Mouse (Mus musculus) hindbrain, postnatal 0 days (tissue): Measurements from ENCODE around the gene Armc7. TPM values are rescaled to one million over a fixed set of nuclear protein-coding genes. Genes with fewer than 3 reads are reported as not detected.

Experiments
- ATAC-seq: fragments of 200-750 bp; cut with Nextera tagmentation; 2 replicates; pipeline ENCODE4 v1.8.0; 2017; ENCODE audit warnings: mild to moderate bottlenecking, moderate TSS enrichment, moderate library complexity
- DNase-seq: peaks from one replicate; pipeline ENCODE4 v3.0.0-alpha.2; 2015; ENCODE audit warnings: low spot score
- H3K27ac ChIP-seq: fragments of 300-500 bp; sonication (generic); 2 replicates; pipeline ENCODE4 v1.5.1; 2014; ENCODE audit warnings: mild to moderate bottlenecking
- H3K27me3 ChIP-seq: fragments of 300-500 bp; sonication (generic); 2 replicates; pipeline ENCODE4 v1.6.1; 2014; ENCODE audit warnings: low read length, mixed read lengths; ENCODE audit not compliant: insufficient read depth
- H3K36me3 ChIP-seq: fragments of 300-500 bp; sonication (generic); 2 replicates; pipeline ENCODE4 v1.6.1; 2014; ENCODE audit warnings: low read length, mixed read lengths; ENCODE audit not compliant: insufficient read depth
- H3K4me1 ChIP-seq: fragments of 300-500 bp; sonication (generic); 2 replicates; pipeline ENCODE4 v1.6.1; 2014; ENCODE audit warnings: antibody characterized with exemption, low read length, mixed read lengths; ENCODE audit not compliant: insufficient read depth
- H3K4me2 ChIP-seq: fragments of 300-500 bp; sonication (generic); 2 replicates; pipeline ENCODE4 v1.6.1; 2014; ENCODE audit warnings: low read depth, mild to moderate bottlenecking, low read length, moderate library complexity, mixed read lengths
- H3K4me3 ChIP-seq: fragments of 300-500 bp; sonication (generic); 2 replicates; pipeline ENCODE4 v1.5.1; 2014; ENCODE audit warnings: low read length
- H3K9ac ChIP-seq: fragments of 300-500 bp; sonication (generic); replicated peaks from 2 replicates; pipeline ENCODE4 v1.6.1; 2014; ENCODE audit warnings: mild to moderate bottlenecking, low read length, moderate library complexity, mixed read lengths
- H3K9me3 ChIP-seq: fragments of 300-500 bp; sonication (generic); 2 replicates; pipeline ENCODE4 v1.6.1; 2016; ENCODE audit warnings: low read length, mixed read lengths
- CTCF ChIP-seq: IDR thresholded peaks from 2 replicates; pipeline ENCODE4 v1.5.1; 2016; ENCODE audit warnings: antibody characterized with exemption, control low read depth, low read depth
- WGBS: fragments of 180-500 bp; shearing (Covaris S2); extraction: QIAGEN DNeasy Blood & Tissue Kit; methylation state at CpG from one replicate; pipeline ENCODE4 v1.1.7; 2014; 5-methylcytosine and 5-hydroxymethylcytosine counted together
- polyA plus RNA-seq: library from polyadenylated mRNA; unstranded; fragments of >200 nt; fragmentation: Nextera tagmentation; extraction: Ambion mirVana; gene quantifications from 2 replicates; pipeline ENCODE4 v1.2.1, GENCODE M21; 2015
- total RNA-seq: library from RNA; depleted of rRNA; stranded (reverse); fragments of >200 nt; gene quantifications from 2 replicates; pipeline ENCODE4 v1.2.3, GENCODE M21; 2014

Armc7 gene
- total and polyA plus RNA-seq, 2 experiments from 2014 or later, result 11.0 to 11.8 TPM

DNA sequence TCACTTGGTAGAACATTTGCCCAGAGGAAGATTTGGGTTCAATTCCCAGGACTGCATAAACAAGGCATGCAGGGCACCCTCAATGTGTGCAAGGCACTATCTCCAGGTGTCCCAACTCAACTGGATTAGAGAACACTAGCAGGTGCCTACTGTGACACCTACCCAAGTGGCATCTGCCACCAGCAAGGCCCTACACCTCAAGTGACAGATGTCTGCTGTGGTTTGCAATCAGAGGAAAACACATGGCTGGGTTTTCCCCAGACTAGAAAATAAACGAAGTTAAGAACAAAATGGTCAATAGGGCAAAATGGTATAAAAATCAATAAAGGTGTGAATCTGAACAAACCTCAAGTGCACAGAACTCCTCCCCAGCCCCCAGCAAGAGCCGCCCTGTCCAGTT is 32.6 kb downstream of the Armc7 start:
- Histone ChIP-seq H3K4me1 (peaks cover 16% of the 10 kb centered on the region), H3K36me3 (no peaks in the 10 kb centered on the region; the same call in 1 of the 2 replicates), H3K9ac (no peak overlapping the region), H3K27me3 (no peaks in the 10 kb centered on the region), H3K4me3 (no peak overlapping the region), H3K27ac (no peak overlapping the region), H3K4me2 (no peak overlapping the region), H3K9me3 (no peaks in the 10 kb centered on the region)
- DNase-seq, result no peak
- 74% methylated on average over 2 of the region's 2 CpGs for WGBS
- no peak for TF ChIP-seq CTCF
- ATAC-seq, result no peak

DNA sequence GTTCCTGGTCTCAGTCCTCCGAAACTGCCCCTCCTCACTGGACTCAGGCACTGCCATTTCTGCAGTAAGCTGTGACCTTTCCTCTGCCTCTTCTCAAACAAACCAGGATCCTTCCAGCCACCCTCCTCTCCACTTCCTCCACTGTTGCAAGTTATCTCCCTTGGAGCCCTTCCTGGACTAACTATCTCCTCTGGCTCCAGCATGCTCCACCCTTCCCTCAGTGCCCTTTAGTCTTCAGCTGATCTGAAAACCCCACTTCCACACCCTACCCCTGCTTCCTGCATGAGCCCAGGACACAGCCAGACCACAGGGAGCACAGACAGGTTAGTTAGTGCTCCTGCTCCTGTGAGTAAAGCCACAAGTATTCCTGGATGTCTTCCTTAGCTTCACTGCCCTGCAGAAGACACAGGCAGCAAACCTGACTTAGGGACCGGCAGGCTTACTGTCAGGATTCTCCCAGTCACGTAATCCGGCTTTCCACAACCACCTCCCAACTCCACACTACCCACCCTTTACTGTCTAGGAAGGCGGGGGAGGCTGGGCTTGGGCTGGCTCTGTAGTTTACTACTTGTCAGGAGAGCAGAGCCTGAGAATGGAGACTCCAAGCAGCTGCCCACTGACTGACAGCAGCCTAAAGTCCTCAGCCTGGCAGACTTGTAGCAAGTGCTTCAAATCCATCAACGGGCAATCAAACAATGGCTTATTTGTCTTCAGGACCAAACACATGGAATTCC is 34.5 kb downstream of the Armc7 start:
- Histone ChIP-seq H3K27me3 (no peaks in the 10 kb centered on the region), H3K4me3 (peak overlapping the region; percentile 100; the same call in 1 of the 2 replicates), H3K4me1 (peaks cover 16% of the 10 kb centered on the region), H3K27ac (no peak overlapping the region), H3K9me3 (no peaks in the 10 kb centered on the region), H3K36me3 (no peaks in the 10 kb centered on the region), H3K9ac (peak overlapping the region; percentile 97; the same call in 1 of the 2 replicates), H3K4me2 (peak overlapping the region; percentile 83)
- WGBS, result 19% methylated on average over 6 of the region's 6 CpGs
- ATAC-seq, result no peak
- TF ChIP-seq CTCF, result no peak
- no peak for DNase-seq

DNA sequence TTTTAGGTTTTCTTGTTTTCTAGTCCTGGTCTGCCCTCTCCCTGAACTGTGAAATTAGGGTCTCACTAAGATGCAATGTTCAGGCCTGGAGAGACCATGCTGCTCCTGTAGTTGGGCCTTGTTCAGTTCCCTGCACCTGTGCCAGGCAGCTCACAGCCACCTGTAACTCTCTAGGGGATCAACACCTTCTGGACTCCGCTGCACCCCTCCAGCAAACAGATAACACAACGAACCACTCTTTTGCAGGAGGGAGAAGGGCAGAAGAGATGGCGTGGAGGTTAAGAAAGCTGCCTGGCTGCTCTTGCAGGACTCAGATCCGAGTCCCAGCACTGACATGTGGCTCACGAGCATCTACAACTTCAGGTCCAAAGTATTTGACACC is 35.0 kb downstream of the Armc7 start:
- no peak for TF ChIP-seq CTCF
- H3K4me3 ChIP-seq, result peak overlapping the region; percentile 100
- 36% methylated on average over 5 of the region's 5 CpGs for WGBS
- H3K27ac ChIP-seq, result no peak overlapping the region
- H3K36me3 ChIP-seq, result no peaks in the 10 kb centered on the region
- no peaks in the 10 kb centered on the region for H3K27me3 ChIP-seq
- peak overlapping the region; percentile 83 for H3K4me2 ChIP-seq
- H3K4me1 ChIP-seq, result peaks cover 16% of the 10 kb centered on the region
- peak overlapping the region; percentile 97; the same call in 1 of the 2 replicates for H3K9ac ChIP-seq
- ATAC-seq (no peak), DNase-seq (no peak)
- no peaks in the 10 kb centered on the region for H3K9me3 ChIP-seq

DNA sequence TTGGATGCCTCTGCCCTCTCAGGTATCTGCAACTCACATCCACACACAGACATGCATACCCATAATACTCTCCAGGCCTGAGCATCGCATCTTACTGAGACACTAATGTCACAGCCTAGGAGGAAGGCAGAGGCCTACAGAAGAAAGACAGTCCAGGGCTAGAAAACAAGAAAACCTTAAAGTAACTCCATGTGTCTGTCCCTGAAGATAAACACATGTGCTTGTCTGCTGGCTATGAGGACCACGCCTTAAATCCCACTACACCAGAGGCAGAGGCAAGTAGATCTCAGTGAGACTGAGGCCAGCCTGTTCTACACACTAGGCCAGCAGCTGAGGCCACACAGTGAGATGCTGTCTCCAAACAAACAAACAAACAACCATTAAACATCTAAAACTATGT is 35.7 kb downstream of the Armc7 start:
- H3K4me3 ChIP-seq, result peak overlapping the region; percentile 100
- no peaks in the 10 kb centered on the region for H3K9me3 ChIP-seq
- WGBS, result 54% methylated on average over 2 of the region's 2 CpGs
- no peaks in the 10 kb centered on the region for H3K36me3 ChIP-seq
- H3K27me3 ChIP-seq, result no peaks in the 10 kb centered on the region
- H3K4me1 ChIP-seq, result peaks cover 16% of the 10 kb centered on the region
- no peak for ATAC-seq
- H3K27ac ChIP-seq, result peak overlapping the region; percentile 81; the same call in 1 of the 2 replicates
- DNase-seq, result no peak
- TF ChIP-seq CTCF, result no peak
- peak overlapping the region; percentile 83 for H3K4me2 ChIP-seq
- peak overlapping the region; percentile 97 for H3K9ac ChIP-seq

DNA sequence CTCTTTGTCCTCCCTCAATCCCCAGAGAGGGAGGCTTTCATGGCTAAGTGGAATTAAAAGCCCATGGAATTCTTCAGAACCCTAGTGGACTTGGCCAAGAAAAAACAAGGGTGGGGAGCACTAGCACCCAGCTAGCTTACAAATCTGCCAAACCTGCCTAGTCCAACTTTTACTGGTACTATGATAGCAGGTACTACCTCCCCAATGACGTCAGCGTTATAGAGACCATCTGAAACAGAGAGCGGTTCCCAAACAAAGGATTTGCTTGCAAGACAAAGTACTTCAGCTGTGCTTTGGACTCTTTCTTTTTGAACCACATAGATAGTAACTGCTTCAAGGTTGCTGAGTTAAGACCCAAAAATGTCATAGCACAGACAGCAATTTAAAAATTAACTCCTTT is 36.5 kb downstream of the Armc7 start:
- no peak for TF ChIP-seq CTCF
- ATAC-seq (no peak), DNase-seq (peak; percentile 69)
- H3K9ac ChIP-seq, result peak overlapping the region; percentile 97
- peaks cover 16% of the 10 kb centered on the region for H3K4me1 ChIP-seq
- no peaks in the 10 kb centered on the region for H3K27me3 ChIP-seq
- no peaks in the 10 kb centered on the region for H3K9me3 ChIP-seq
- no peaks in the 10 kb centered on the region for H3K36me3 ChIP-seq
- peak overlapping the region; percentile 81 for H3K27ac ChIP-seq
- 10% methylated on average over 3 of the region's 3 CpGs for WGBS
- H3K4me2 ChIP-seq, result peak overlapping the region; percentile 83
- H3K4me3 ChIP-seq, result peak overlapping the region; percentile 100

DNA sequence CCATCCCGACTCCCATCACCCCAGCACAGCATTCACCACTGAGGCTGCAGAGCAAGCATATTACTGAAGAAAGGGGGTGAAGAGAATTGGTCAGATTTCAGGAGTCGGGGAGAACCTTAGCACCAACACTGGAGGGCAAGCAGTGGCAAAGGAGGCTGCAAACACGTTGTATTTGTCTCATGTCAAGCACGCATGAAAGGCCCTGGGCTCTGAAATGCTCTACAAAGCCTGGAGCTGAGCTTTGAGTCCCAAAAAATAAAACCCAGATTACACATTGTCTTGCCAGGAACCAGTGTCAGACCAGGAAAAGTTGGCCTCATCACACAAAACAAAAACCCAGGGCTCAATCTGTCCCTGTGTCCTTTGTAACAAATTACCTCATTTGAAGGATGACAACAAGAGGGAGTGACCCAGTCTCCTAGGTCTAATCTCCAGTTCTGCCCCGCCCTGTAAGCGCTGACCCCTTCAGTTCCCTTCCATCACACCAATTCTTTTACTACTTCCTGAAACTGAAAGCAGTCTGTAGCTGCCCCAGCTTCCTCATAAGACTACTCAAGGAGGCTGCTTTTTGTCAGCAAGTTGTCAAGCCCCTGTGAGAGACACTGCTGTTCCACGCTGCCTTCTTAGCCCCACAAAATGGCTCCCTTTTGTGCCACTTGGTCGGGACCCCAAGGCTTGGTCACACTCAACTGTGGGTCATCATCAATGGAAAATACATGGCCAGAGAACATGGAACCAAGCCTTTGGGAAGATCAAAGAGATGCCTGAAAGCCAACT is 37.1 kb downstream of the Armc7 start:
- H3K4me1 ChIP-seq, result peaks cover 16% of the 10 kb centered on the region
- no peaks in the 10 kb centered on the region for H3K27me3 ChIP-seq
- H3K9me3 ChIP-seq, result no peaks in the 10 kb centered on the region
- H3K36me3 ChIP-seq, result no peaks in the 10 kb centered on the region
- peak overlapping the region; percentile 100 for H3K4me3 ChIP-seq
- DNase-seq (peak; percentile 36), ATAC-seq (no peak)
- WGBS, result 11% methylated on average over 8 of the region's 8 CpGs
- TF ChIP-seq CTCF, result no peak
- peak overlapping the region; percentile 97 for H3K9ac ChIP-seq
- H3K27ac ChIP-seq, result peak overlapping the region; percentile 81
- H3K4me2 ChIP-seq, result peak overlapping the region; percentile 83
